Mouse (Mus musculus) Muller cell, postnatal 12 days (primary cell): ENCODE results near the gene Gm11757.
"Not testable (repeated sequence)": the region's sequence is repeated elsewhere in the genome, so short reads cannot be mapped to it uniquely, and the experiment has no call there.

Source experiments
- DNase-seq: peaks from one replicate; pipeline ENCODE4 v3.0.0-alpha.2; 2015; ENCODE audit errors: inconsistent ontology term

The Gm11757 gene

GRCm38 (mm10) chr4:73891012-73891411 lies at the start of gene Gm11757:
Gene Gm11757 (minus strand): TSS chr4:73891112.
- DNase-seq, result not testable (repeated sequence)

GRCm38 (mm10) chr4:73920660-73921059 lies 29.7 kb upstream of the Gm11757 start, which contains the start of gene Gm11756:
Gene Gm11756 (minus strand): TSS chr4:73920760.
- DNase-seq, result not testable (repeated sequence)

DNA sequence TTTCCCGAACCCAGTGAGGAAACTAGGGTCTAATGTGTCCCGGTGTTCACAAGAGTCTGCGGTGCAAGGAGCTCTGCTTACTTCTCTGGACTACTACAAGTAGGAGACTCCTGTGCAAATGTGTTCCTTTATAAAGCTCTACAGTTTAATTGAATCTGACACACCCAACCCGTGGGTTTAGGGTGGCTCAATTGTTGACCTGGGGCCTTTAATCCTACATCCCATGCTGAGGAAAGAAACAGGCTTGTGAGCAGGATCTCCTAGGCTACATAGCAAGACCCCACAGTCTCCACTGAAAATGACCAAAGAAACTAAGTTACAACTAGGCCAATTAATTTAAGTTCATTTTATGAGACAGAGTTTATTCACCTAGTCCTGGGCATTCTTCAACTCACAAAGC lies 14.9 kb upstream of the Gm11757 start, which contains the start of gene Gm13871:
Gm13871 (minus strand) TSS at position 101 of the 400 bp plus-strand sequence.
- DNase-seq, result not testable (repeated sequence)

- not testable (repeated sequence) for DNase-seq
Measured at GRCm38 (mm10) chr4:73876166-73876565, 14.7 kb downstream of the Gm11757 start, which contains the start of gene Gm11758. Gene Gm11758 (minus strand): TSS chr4:73876266.
